ENCODE assay signal across 26 mouse cellular contexts in genomic region chr9:55213396-55213795, GRCm38 (mm10). TPM values are rescaled to one million over a fixed set of nuclear protein-coding genes. Genes with fewer than 3 reads are reported as not detected.
DNase-seq lines count a peak whose midpoint lies in the region; ATAC-seq and TF ChIP-seq lines count a peak whose summit lies in the region.
"Had no signal": no experiment of that assay in that cellular context is flagged by ENCODE, and none has a peak within 500 bp of the region (broad histone marks: within the 10 kb centered on the region; RNA-seq: fewer than 3 reads in every experiment).

No protein-coding gene starts in this region.

- no peak for TF ChIP-seq CTCF in liver, postnatal 0 days (IDR thresholded peaks at IDR 0.05; ENCODE audit: low read depth)

- H3K27ac ChIP-seq in liver, postnatal 0 days (ENCODE audit: low read depth) = peak overlapping the region; percentile 53; the same call in 1 of the 2 replicates
- H3K27ac ChIP-seq in forebrain, embryonic 13.5 days = no peak overlapping the region
- H3K27ac ChIP-seq: forebrain, embryonic 10.5 days; heart, embryonic 15.5 days; hindbrain, embryonic 14.5 days; hindbrain, postnatal 0 days had no signal

- DNase-seq in heart, adult 11 months = peak; percentile 74
- no peak for DNase-seq in heart, postnatal 4 days
- no peak for DNase-seq in liver, postnatal 0 days
- no peak for DNase-seq in liver
- DNase-seq in R1 (ENCODE audit: low read depth, low spot score) = peak; percentile 67
- DNase-seq in neural tube, embryonic 10.5 days (ENCODE audit: extremely low spot score, low spot score) = no peak
- DNase-seq: adrenal gland, postnatal 10 days; adrenal gland, postnatal 36 days; cerebellum, adult 18-20 months; cerebellum, adult 9-10 months; cerebellum, postnatal 14 days; forebrain, postnatal 0 days; gastrocnemius, postnatal 25 days; heart, postnatal 10 days; heart, postnatal 36 days had no signal

- no peak for TF ChIP-seq EP300 in liver, postnatal 0 days (IDR thresholded peaks at IDR 0.05; ENCODE audit: low read depth)

- H3K36me3 ChIP-seq in liver, postnatal 0 days (replicated peaks; ENCODE audit: insufficient read depth, low read length) = peaks cover 49% of the 10 kb centered on the region
- peaks cover 55% of the 10 kb centered on the region for H3K36me3 ChIP-seq in forebrain, embryonic 13.5 days (ENCODE audit: poor library complexity, severe bottlenecking)

- H3K9me3 ChIP-seq in liver, postnatal 0 days (ENCODE audit: low read length) = no peaks in the 10 kb centered on the region
- no peaks in the 10 kb centered on the region for H3K9me3 ChIP-seq in forebrain, embryonic 13.5 days (replicated peaks)
- H3K9me3 ChIP-seq: forebrain, embryonic 10.5 days; heart, embryonic 12.5 days; heart, embryonic 15.5 days had no signal

- no peak overlapping the region for H3K4me2 ChIP-seq in liver, postnatal 0 days (ENCODE audit: low read depth, low read length)
- H3K4me2 ChIP-seq in forebrain, embryonic 13.5 days = no peak overlapping the region
- H3K4me2 ChIP-seq: heart, embryonic 12.5 days; heart, embryonic 15.5 days; hindbrain, embryonic 14.5 days had no signal

- H3K27me3 ChIP-seq in liver, postnatal 0 days (ENCODE audit: insufficient read depth, low read length) = no peaks in the 10 kb centered on the region
- no peaks in the 10 kb centered on the region for H3K27me3 ChIP-seq in forebrain, embryonic 13.5 days
- H3K27me3 ChIP-seq: heart, embryonic 12.5 days; heart, embryonic 15.5 days; Patski had no signal

- peaks cover 22% of the 10 kb centered on the region for H3K4me1 ChIP-seq in liver, postnatal 0 days (ENCODE audit: insufficient read depth)
- peaks cover 22% of the 10 kb centered on the region for H3K4me1 ChIP-seq in forebrain, embryonic 13.5 days

- no peak for ATAC-seq in liver, postnatal 0 days
- ATAC-seq in forebrain, embryonic 13.5 days = no peak
- ATAC-seq in frontal cortex, adult (ENCODE audit: low TSS enrichment) = no peak
- ATAC-seq: activated CD4-positive, CD25-positive, alpha-beta regulatory T cell, adult 4 months; forebrain, embryonic 14.5 days; forebrain, postnatal 0 days; hindbrain, postnatal 0 days; intestine, postnatal 0 days; Patski had no signal

- no peak overlapping the region for H3K9ac ChIP-seq in liver, postnatal 0 days (replicated peaks)
- H3K9ac ChIP-seq in forebrain, embryonic 13.5 days = no peak overlapping the region
- H3K9ac ChIP-seq: forebrain, postnatal 0 days; heart, embryonic 12.5 days; heart, embryonic 15.5 days; hindbrain, embryonic 14.5 days had no signal

- no peak overlapping the region for H3K4me3 ChIP-seq in liver, postnatal 0 days (ENCODE audit: low read depth, low read length)
- no peak overlapping the region for H3K4me3 ChIP-seq in forebrain, embryonic 13.5 days
- H3K4me3 ChIP-seq: forebrain, embryonic 10.5 days; heart, embryonic 12.5 days; heart, embryonic 15.5 days had no signal

- WGBS in liver, postnatal 0 days (ENCODE audit: insufficient replicate concordance) = 75% methylated on average over 1 of the region's 1 CpGs
- WGBS in forebrain, embryonic 13.5 days = 92% methylated on average over 1 of the region's 1 CpGs

RNA-seq across cellular contexts. Expression of gene Fbxo22, which starts 4.7 kb away (rescaled TPM):
- total RNA-seq in heart, postnatal 4 days (2021) = 10 to 100 TPM; 33.7 to 33.8 TPM
- 23.1 and 25.0 TPM in 2 replicates for polyA plus RNA-seq in liver, postnatal 0 days (2015; fragmentation: Nextera tagmentation; extraction: Ambion mirVana)
- polyA plus RNA-seq in forebrain, embryonic 13.5 days (2015; fragmentation: Nextera tagmentation; extraction: Ambion mirVana) = 86.9 and 90.2 TPM in 2 replicates

Comparison
In these comparisons a context has a peak if more than half of its experiments do, and no peak if none do; other contexts are left out.
1. DNase-seq: peak in heart, adult 11 months (single experiment) and R1 (single experiment); none in heart, postnatal 4 days (single experiment), liver, postnatal 0 days (single experiment), liver (single experiment) and neural tube, embryonic 10.5 days (single experiment).